Mouse (Mus musculus) adrenal gland, adult (tissue): ENCODE data around the gene Stox2.

Experiments
- DNase-seq, 2 experiments: peaks; one replicate each; pipeline ENCODE4 v3.0.0; 2022 to 2023; ENCODE audit warnings: low spot score in 1 of 2; ENCODE audit not compliant: inconsistent age in 2 of 2

Gene Stox2

GRCm38 (mm10) chr8:47411321-47411720 lies 34.8 kb downstream of the Stox2 start:
- DNase-seq, result no peak

GRCm38 (mm10) chr8:47409061-47409460 lies 37.1 kb downstream of the Stox2 start:
- DNase-seq, result no peak

- DNase-seq, result no peak
Measured at GRCm38 (mm10) chr8:47404852-47405251, 41.3 kb downstream of the Stox2 start.

GRCm38 (mm10) chr8:47392927-47393326 lies 53.2 kb downstream of the Stox2 start:
- DNase-seq, result no peak

GRCm38 (mm10) chr8:47392290-47392689 lies 53.9 kb downstream of the Stox2 start:
- no peak for DNase-seq

GRCm38 (mm10) chr8:47391844-47392243 lies 54.3 kb downstream of the Stox2 start:
- DNase-seq, result no peak

GRCm38 (mm10) chr8:47389430-47389829 lies 56.7 kb downstream of the Stox2 start:
- DNase-seq, result no peak

GRCm38 (mm10) chr8:47388171-47388570 lies 58.0 kb downstream of the Stox2 start:
- peak in 1 of 2 experiments; percentile 48 for DNase-seq

- DNase-seq, result no peak
Measured at GRCm38 (mm10) chr8:47385810-47386209, 60.4 kb downstream of the Stox2 start.

- no peak for DNase-seq
Measured at GRCm38 (mm10) chr8:47384151-47384550, 62.0 kb downstream of the Stox2 start.

- no peak for DNase-seq
Measured at GRCm38 (mm10) chr8:47383632-47384031, 62.5 kb downstream of the Stox2 start.

- DNase-seq, result peak in 1 of 2 experiments; percentile 69
Measured at GRCm38 (mm10) chr8:47381216-47381615, 64.9 kb downstream of the Stox2 start.

- no peak for DNase-seq
Measured at GRCm38 (mm10) chr8:47380725-47381124, 65.4 kb downstream of the Stox2 start.

GRCm38 (mm10) chr8:47380075-47380474 lies 66.1 kb downstream of the Stox2 start:
- DNase-seq, result peak; percentile 48 to 66

GRCm38 (mm10) chr8:47376651-47377050 lies 69.5 kb downstream of the Stox2 start:
- no peak for DNase-seq

- no peak for DNase-seq
Measured at GRCm38 (mm10) chr8:47373757-47374156, 72.4 kb downstream of the Stox2 start.

- peak in 1 of 2 experiments; percentile 53 for DNase-seq
Measured at GRCm38 (mm10) chr8:47371539-47371938, 74.6 kb downstream of the Stox2 start.

- no peak for DNase-seq
Measured at GRCm38 (mm10) chr8:47371081-47371480, 75.1 kb downstream of the Stox2 start.

- DNase-seq, result peak; percentile 82 to 93
Measured at GRCm38 (mm10) chr8:47370421-47371080, 75.6 kb downstream of the Stox2 start.

GRCm38 (mm10) chr8:47369949-47370348 lies 76.2 kb downstream of the Stox2 start:
- no peak for DNase-seq

- no peak for DNase-seq
Measured at GRCm38 (mm10) chr8:47369044-47369769, 77.0 kb downstream of the Stox2 start.

- DNase-seq, result no peak
Measured at GRCm38 (mm10) chr8:47367029-47367428, 79.1 kb downstream of the Stox2 start.
